10 mouse cellular contexts compared by ENCODE assay signal in genomic region chr1:192094451-192095170, GRCm38 (mm10). TPM values are rescaled to one million over a fixed set of nuclear protein-coding genes. Genes with fewer than 3 reads are reported as not detected.
DNase-seq lines count a peak whose midpoint lies in the region; ATAC-seq and TF ChIP-seq lines count a peak whose summit lies in the region.
"Had no signal": no experiment of that assay in that cellular context is flagged by ENCODE, and none has a peak within 500 bp of the region (broad histone marks: within the 10 kb centered on the region; RNA-seq: fewer than 3 reads in every experiment).

No protein-coding gene starts in this region.

- peak; percentile 52 to 55 for DNase-seq in adrenal gland, adult 18-20 months (ENCODE audit: low spot score in 2 of 2)
- DNase-seq in adrenal gland, adult 8-10 months, result no peak
- peak; percentile 73 to 84 for DNase-seq in right cerebral cortex, adult 2 months (ENCODE audit: low spot score in 2 of 2)
- DNase-seq in right cerebral cortex, adult 18-20 months, result no peak
- peak; percentile 49 to 65 for DNase-seq in cerebellum, postnatal 36 days
- peak; percentile 78 for DNase-seq in hindbrain, postnatal 0 days (ENCODE audit: low spot score)
- peak; percentile 74 for DNase-seq in liver, postnatal 0 days
- DNase-seq in spleen, adult 12 weeks (ENCODE audit: low spot score), result peak; percentile 46

- 0 out of 2 replicates have a peak, but pooled peaks cover 3% of the 10 kb centered on the region for H3K36me3 ChIP-seq in hindbrain, postnatal 0 days (ENCODE audit: insufficient read depth, low read length)
- H3K36me3 ChIP-seq in liver, postnatal 0 days (replicated peaks; ENCODE audit: insufficient read depth, low read length), result peaks cover 10% of the 10 kb centered on the region; the same call in 1 of the 2 replicates

- 60% methylated on average over 13 of the region's 13 CpGs for WGBS in hindbrain, postnatal 0 days
- 53% methylated on average over 13 of the region's 13 CpGs for WGBS in liver, postnatal 0 days (ENCODE audit: insufficient replicate concordance)

- TF ChIP-seq CTCF in hindbrain, postnatal 0 days (IDR thresholded peaks at IDR 0.05; ENCODE audit: low read depth), result peak; percentile 81
- peak; percentile 91 for TF ChIP-seq CTCF in liver, postnatal 0 days (IDR thresholded peaks at IDR 0.05; ENCODE audit: low read depth)

- no peak overlapping the region for H3K27ac ChIP-seq in hindbrain, postnatal 0 days
- H3K27ac ChIP-seq in liver, postnatal 0 days (ENCODE audit: low read depth), result no peak overlapping the region
- H3K27ac ChIP-seq: heart, embryonic 15.5 days had no signal

- H3K9me3 ChIP-seq in hindbrain, postnatal 0 days (ENCODE audit: low read length), result no peaks in the 10 kb centered on the region
- no peaks in the 10 kb centered on the region for H3K9me3 ChIP-seq in liver, postnatal 0 days (ENCODE audit: low read length)
- H3K9me3 ChIP-seq: heart, embryonic 15.5 days had no signal

- H3K4me3 ChIP-seq in hindbrain, postnatal 0 days (ENCODE audit: low read length), result no peak overlapping the region
- no peak overlapping the region for H3K4me3 ChIP-seq in liver, postnatal 0 days (ENCODE audit: low read depth, low read length)
- H3K4me3 ChIP-seq: heart, embryonic 15.5 days had no signal

- no peak overlapping the region for H3K9ac ChIP-seq in hindbrain, postnatal 0 days (replicated peaks; ENCODE audit: low read length)
- H3K9ac ChIP-seq in liver, postnatal 0 days (replicated peaks), result no peak overlapping the region
- H3K9ac ChIP-seq: heart, embryonic 15.5 days had no signal

- peaks cover 10% of the 10 kb centered on the region; the same call in 1 of the 2 replicates for H3K27me3 ChIP-seq in hindbrain, postnatal 0 days (ENCODE audit: insufficient read depth, low read length)
- H3K27me3 ChIP-seq in liver, postnatal 0 days (ENCODE audit: insufficient read depth, low read length), result no peaks in the 10 kb centered on the region
- H3K27me3 ChIP-seq: heart, embryonic 15.5 days; Patski had no signal

- no peak overlapping the region for H3K4me2 ChIP-seq in hindbrain, postnatal 0 days (ENCODE audit: low read depth, low read length)
- no peak overlapping the region for H3K4me2 ChIP-seq in liver, postnatal 0 days (ENCODE audit: low read depth, low read length)
- H3K4me2 ChIP-seq: heart, embryonic 15.5 days had no signal

- no peak for TF ChIP-seq EP300 in liver, postnatal 0 days (IDR thresholded peaks at IDR 0.05; ENCODE audit: low read depth)

- ATAC-seq in hindbrain, postnatal 0 days, result no peak
- ATAC-seq in liver, postnatal 0 days, result no peak
- ATAC-seq: Patski had no signal

- no peaks in the 10 kb centered on the region for H3K4me1 ChIP-seq in hindbrain, postnatal 0 days (ENCODE audit: insufficient read depth, low read length)
- peaks cover 17% of the 10 kb centered on the region for H3K4me1 ChIP-seq in liver, postnatal 0 days (ENCODE audit: insufficient read depth)

RNA-seq across cellular contexts. Expression of gene Traf5, which starts 2.3 kb away (rescaled TPM):
- 1 to 10 TPM; 2.8 to 9.7 TPM for total RNA-seq in adrenal gland, adult 18-20 months (2021)
- total RNA-seq in adrenal gland, adult 8-10 months (2022), result 10 to 100 TPM in 1 of 4 experiments, 1 to 10 TPM in 3; 4.5 to 15.4 (median 7.7) TPM
- 0.58 and 7.3 TPM in 2 replicates for total RNA-seq in hindbrain, postnatal 0 days (2014; rRNA removed)
- 1.4 and 2.0 TPM in 2 replicates for polyA plus RNA-seq in hindbrain, postnatal 0 days (2015; fragmentation: Nextera tagmentation; extraction: Ambion mirVana)
- 3.4 and 4.2 TPM in 2 replicates for polyA plus RNA-seq in liver, postnatal 0 days (2015; fragmentation: Nextera tagmentation; extraction: Ambion mirVana)

RNA-seq across cellular contexts. Expression of gene Rcor3, which starts 43.3 kb away (rescaled TPM):
- total RNA-seq in adrenal gland, adult 18-20 months (2021), result 10 to 100 TPM; 19.7 to 20.6 TPM
- 10 to 100 TPM; 22.5 to 35.7 (median 28.8) TPM for total RNA-seq in adrenal gland, adult 8-10 months (2022)
- 24.2 and 31.2 TPM in 2 replicates for total RNA-seq in hindbrain, postnatal 0 days (2014; rRNA removed)
- 50.0 and 51.3 TPM in 2 replicates for polyA plus RNA-seq in hindbrain, postnatal 0 days (2015; fragmentation: Nextera tagmentation; extraction: Ambion mirVana)
- polyA plus RNA-seq in liver, postnatal 0 days (2015; fragmentation: Nextera tagmentation; extraction: Ambion mirVana), result 6.2 and 7.2 TPM in 2 replicates

Comparison
In these comparisons a context has a peak if more than half of its experiments do, and no peak if none do; other contexts are left out.
1. DNase-seq: peak in adrenal gland, adult 18-20 months (2 of 2), right cerebral cortex, adult 2 months (2 of 2), cerebellum, postnatal 36 days (2 of 2), hindbrain, postnatal 0 days (single experiment), liver, postnatal 0 days (single experiment) and spleen, adult 12 weeks (single experiment); none in adrenal gland, adult 8-10 months (single experiment) and right cerebral cortex, adult 18-20 months (single experiment).